Mouse (Mus musculus) liver, adult 2 months (tissue): ENCODE results near the gene Zfp148. TPM values are rescaled to one million over a fixed set of nuclear protein-coding genes. Genes with fewer than 3 reads are reported as not detected.

ENCODE experiments used
- DNase-seq: peaks from one replicate; pipeline ENCODE4 v3.0.0-alpha.2; 2011; ENCODE audit warnings: low read depth, low spot score; ENCODE audit errors: extremely low read depth
- H3K27ac ChIP-seq: fragments of 200-500 bp; replicated peaks from 2 replicates; pipeline ENCODE4 v1.5.1; 2012; ENCODE audit warnings: low read depth, mild to moderate bottlenecking, control low read depth, inconsistent platforms, low read length; ENCODE audit not compliant: insufficient read depth
- H3K27me3 ChIP-seq: fragments of 200-500 bp; 2 replicates; pipeline ENCODE4 v1.6.1; 2012; ENCODE audit warnings: mild to moderate bottlenecking, moderate library complexity, low read length, inconsistent platforms; ENCODE audit not compliant: control insufficient read depth, insufficient read depth
- H3K36me3 ChIP-seq: fragments of 200-500 bp; 2 replicates; pipeline ENCODE4 v1.6.1; 2012; ENCODE audit warnings: low read length, inconsistent platforms; ENCODE audit not compliant: control insufficient read depth, insufficient read depth
- H3K4me1 ChIP-seq: fragments of 200-500 bp; 2 replicates; pipeline ENCODE4 v1.6.1; 2011; ENCODE audit warnings: low read length; ENCODE audit not compliant: control insufficient read depth, insufficient read depth
- H3K4me3 ChIP-seq: fragments of 200-500 bp; 2 replicates; pipeline ENCODE4 v1.5.1; 2011; ENCODE audit warnings: low read depth, mild to moderate bottlenecking, control low read depth, low read length, moderate library complexity; ENCODE audit not compliant: insufficient read depth
- H3K79me2 ChIP-seq: fragments of 200-500 bp; 2 replicates; pipeline ENCODE4 v1.6.1; 2012; ENCODE audit warnings: inconsistent platforms, mild to moderate bottlenecking, low read length, moderate library complexity; ENCODE audit not compliant: control insufficient read depth, insufficient read depth
- H3K9ac ChIP-seq: fragments of 200-500 bp; 2 replicates; pipeline ENCODE4 v1.6.1; 2012; ENCODE audit warnings: low read depth, mild to moderate bottlenecking, control low read depth, inconsistent platforms, low read length
- CTCF ChIP-seq: fragments of 200-500 bp; IDR thresholded peaks from 2 replicates; pipeline ENCODE4 v1.5.1; 2011; ENCODE audit warnings: low read depth, low read length, control low read depth
- POLR2A ChIP-seq: fragments of 200-500 bp; IDR thresholded peaks from 2 replicates; pipeline ENCODE4 v1.6.1; 2011; ENCODE audit warnings: low read length, control low read depth; ENCODE audit not compliant: insufficient read depth; ENCODE audit errors: extremely low read depth
- WGBS: fragments of 180-500 bp; shearing (Covaris S2); methylation state at CpG from one replicate; pipeline ENCODE4 v1.1.7; 2018; 5-methylcytosine and 5-hydroxymethylcytosine counted together
- polyA plus RNA-seq: library from polyadenylated mRNA; depleted of rRNA; stranded (reverse); fragments of >200 nt; gene quantifications from 2 replicates; pipeline ENCODE4 v1.2.3, GENCODE M21; 2012
- total RNA-seq: library from RNA; depleted of rRNA; stranded (reverse); fragments of >200 nt; gene quantifications from 2 replicates; pipeline ENCODE4 v1.2.3, GENCODE M21; 2014

The Zfp148 gene
- total and polyA plus RNA-seq, 2 experiments = 4.3 to 15.6 TPM

- Histone ChIP-seq H3K36me3 (no peaks in the 10 kb centered on the region), H3K4me3 (no peak within 1 kb of the TSS; the same call in 1 of the 2 replicates), H3K27ac (no peak within 1 kb of the TSS), H3K4me1 (no peaks in the 10 kb centered on the region), H3K27me3 (no peaks in the 10 kb centered on the region), H3K9ac (no peak within 1 kb of the TSS), H3K79me2 (no peaks in the 10 kb centered on the region)
- no peak for DNase-seq
- TF ChIP-seq POLR2A = no peak
- no peak for TF ChIP-seq CTCF
- WGBS = 16% methylated on average over 27 of the region's 27 CpGs
These were observed 136.3 kb downstream of the Zfp148 start, which contains the start of gene Slc12a8 for GRCm38 (mm10) chr16:33516807-33517565. Gene Slc12a8, plus strand, starts transcription at chr16:33517328.

GRCm38 (mm10) chr16:33517627-33518026 is 137.0 kb downstream of the Zfp148 start:
- Histone ChIP-seq H3K27me3 (no peaks in the 10 kb centered on the region), H3K9ac (no peak overlapping the region), H3K4me3 (no peak overlapping the region), H3K79me2 (no peaks in the 10 kb centered on the region), H3K27ac (no peak overlapping the region), H3K4me1 (no peaks in the 10 kb centered on the region), H3K36me3 (no peaks in the 10 kb centered on the region)
- DNase-seq = no peak
- WGBS = 56% methylated on average over 4 of the region's 4 CpGs
- TF ChIP-seq POLR2A (no peak), CTCF (no peak)

- no peaks in the 10 kb centered on the region for H3K36me3 ChIP-seq
- WGBS = 66% methylated on average over 7 of the region's 7 CpGs
- H3K27me3 ChIP-seq = no peaks in the 10 kb centered on the region
- no peak overlapping the region for H3K27ac ChIP-seq
- DNase-seq = no peak
- TF ChIP-seq POLR2A = no peak
- no peak for TF ChIP-seq CTCF
- H3K4me3 ChIP-seq = no peak overlapping the region
- no peaks in the 10 kb centered on the region for H3K79me2 ChIP-seq
- no peak overlapping the region for H3K9ac ChIP-seq
- H3K4me1 ChIP-seq = no peaks in the 10 kb centered on the region
These were observed 137.6 kb downstream of the Zfp148 start for GRCm38 (mm10) chr16:33518236-33518635.

- H3K4me3 ChIP-seq = no peak overlapping the region
- no peaks in the 10 kb centered on the region for H3K36me3 ChIP-seq
- H3K27ac ChIP-seq = no peak overlapping the region
- no peak for DNase-seq
- TF ChIP-seq CTCF = no peak
- TF ChIP-seq POLR2A = no peak
- 70% methylated on average over 6 of the region's 6 CpGs for WGBS
- no peaks in the 10 kb centered on the region for H3K79me2 ChIP-seq
- H3K9ac ChIP-seq = no peak overlapping the region
- no peaks in the 10 kb centered on the region for H3K27me3 ChIP-seq
- H3K4me1 ChIP-seq = no peaks in the 10 kb centered on the region
These were observed 139.4 kb downstream of the Zfp148 start for GRCm38 (mm10) chr16:33519916-33520568.

- no peak for DNase-seq
- WGBS = 49% methylated on average over 4 of the region's 4 CpGs
- Histone ChIP-seq H3K27me3 (no peaks in the 10 kb centered on the region), H3K9ac (no peak overlapping the region), H3K36me3 (no peaks in the 10 kb centered on the region), H3K4me1 (no peaks in the 10 kb centered on the region), H3K4me3 (no peak overlapping the region), H3K27ac (no peak overlapping the region), H3K79me2 (no peaks in the 10 kb centered on the region)
- TF ChIP-seq POLR2A = no peak
- TF ChIP-seq CTCF = no peak
These were observed 141.9 kb downstream of the Zfp148 start for GRCm38 (mm10) chr16:33522516-33522915.

GRCm38 (mm10) chr16:33523571-33523970 is 142.9 kb downstream of the Zfp148 start:
- Histone ChIP-seq H3K36me3 (no peaks in the 10 kb centered on the region), H3K27me3 (no peaks in the 10 kb centered on the region), H3K9ac (no peak overlapping the region), H3K27ac (no peak overlapping the region), H3K79me2 (no peaks in the 10 kb centered on the region), H3K4me1 (no peaks in the 10 kb centered on the region), H3K4me3 (no peak overlapping the region)
- TF ChIP-seq POLR2A = no peak
- 76% methylated on average over 10 of the region's 10 CpGs for WGBS
- no peak for DNase-seq
